Mouse (Mus musculus): ENCODE results near the gene Dcaf10. TPM values are rescaled to one million over a fixed set of nuclear protein-coding genes. Genes with fewer than 3 reads are reported as not detected.
"Not testable (repeated sequence)": the region's sequence is repeated elsewhere in the genome, so short reads cannot be mapped to it uniquely, and the experiment has no call there.

Gene Dcaf10
- 16.2 and 16.3 TPM in 2 replicates for total RNA-seq (2015)
- total RNA-seq (2017): 10.2 and 12.3 TPM in 2 replicates

DNA sequence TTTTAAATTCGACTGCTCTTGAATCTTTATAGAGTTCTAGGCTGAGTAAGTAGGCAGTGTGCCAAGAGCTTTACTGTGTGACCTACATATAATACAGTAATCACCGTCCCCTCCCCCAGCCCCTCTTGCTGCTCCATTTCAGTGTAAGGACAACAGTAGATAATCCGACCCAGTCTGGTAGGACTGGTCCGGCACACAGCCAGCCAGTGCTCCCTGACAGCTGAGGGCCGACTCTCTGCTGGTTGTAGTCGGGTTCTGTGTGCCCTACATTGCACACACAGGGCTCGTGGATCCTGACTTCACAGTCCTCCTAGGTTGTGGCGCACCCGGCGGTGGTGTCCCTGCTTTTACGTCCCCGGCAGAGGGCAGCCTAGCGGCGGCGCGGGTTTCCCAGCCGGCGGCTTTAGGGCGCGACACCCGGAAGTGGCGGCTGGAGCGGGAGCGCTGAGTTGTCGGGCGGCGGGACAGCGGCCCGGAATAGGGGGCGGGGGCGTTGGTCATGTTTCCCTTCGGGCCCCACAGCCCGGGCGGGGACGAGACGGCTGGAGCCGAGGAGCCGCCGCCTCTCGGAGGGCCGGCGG lies at the start of gene Dcaf10:
TSS of gene Dcaf10 (plus strand) at position 433 of the 581 bp plus-strand sequence.
- peak; percentile 96 for ATAC-seq (replicated peaks; ENCODE audit: poor library complexity)

DNA sequence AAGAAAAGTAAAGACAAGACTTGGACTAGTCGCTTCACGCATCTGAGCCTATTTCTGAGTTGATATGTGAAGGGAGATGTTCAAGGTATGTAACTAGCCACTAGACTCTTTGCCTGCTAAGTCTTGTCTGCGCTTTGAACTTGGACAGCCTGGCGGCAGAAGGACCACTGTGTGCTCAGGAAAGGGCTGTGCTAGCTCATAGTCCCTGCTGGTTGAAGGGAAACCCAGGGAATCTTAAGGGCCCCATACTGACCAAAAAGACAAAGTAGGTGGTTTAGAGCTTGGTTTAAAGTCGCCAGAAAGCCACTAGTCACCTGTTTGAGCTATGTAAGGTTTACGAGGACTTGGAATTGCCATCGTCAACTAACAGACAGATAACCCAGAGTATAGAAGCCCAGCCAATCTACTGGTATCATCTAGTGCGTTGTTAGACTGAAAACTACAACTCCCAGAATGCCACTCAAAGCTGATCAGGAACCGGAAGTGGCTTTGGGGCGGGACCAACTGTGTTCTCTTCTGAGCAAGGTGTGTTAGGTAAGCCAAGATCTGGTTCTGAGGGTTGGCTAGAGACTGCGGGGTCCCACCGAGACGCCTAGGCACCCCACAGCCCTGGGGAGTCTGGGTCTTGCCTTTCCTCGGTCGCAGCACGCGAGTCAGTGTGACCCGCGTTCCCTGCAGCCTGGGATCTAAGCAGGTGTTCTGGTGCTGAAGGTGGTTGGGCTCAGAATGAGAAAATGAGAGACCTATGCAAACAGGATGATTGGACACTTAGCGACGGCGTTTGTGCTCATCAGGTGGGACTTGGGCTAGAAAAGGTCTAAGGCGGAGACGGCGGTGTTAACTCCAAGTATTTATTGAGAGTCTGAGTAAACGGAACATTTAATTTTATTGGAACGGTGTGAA lies 45.0 kb upstream of the Dcaf10 start, which contains the start of gene Trmt10b:
TSS of gene Trmt10b (plus strand) at position 466 of the 903 bp plus-strand sequence.
- ATAC-seq (replicated peaks; ENCODE audit: poor library complexity): peak; percentile 100

DNA sequence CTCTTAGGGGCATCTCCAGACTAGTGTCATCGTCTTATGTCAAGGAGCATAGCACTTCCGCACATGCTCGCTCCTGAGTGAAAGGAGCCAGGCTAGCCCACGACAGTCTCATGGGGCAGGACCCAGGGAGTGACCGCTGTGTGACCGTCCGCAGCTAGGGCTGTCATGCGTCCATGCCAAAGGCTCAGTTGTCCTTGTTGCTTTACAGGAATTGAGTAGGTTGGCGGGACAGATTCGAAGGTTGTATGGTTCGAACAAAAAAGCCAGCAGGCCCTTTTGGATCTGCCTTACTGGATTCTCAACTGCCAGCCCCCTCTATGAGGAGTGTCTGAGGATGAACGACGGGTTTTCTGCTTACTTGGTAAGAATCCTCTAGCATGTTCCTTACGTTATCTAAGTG lies 36.4 kb upstream of the Dcaf10 start:
- ATAC-seq (replicated peaks; ENCODE audit: poor library complexity): no peak

DNA sequence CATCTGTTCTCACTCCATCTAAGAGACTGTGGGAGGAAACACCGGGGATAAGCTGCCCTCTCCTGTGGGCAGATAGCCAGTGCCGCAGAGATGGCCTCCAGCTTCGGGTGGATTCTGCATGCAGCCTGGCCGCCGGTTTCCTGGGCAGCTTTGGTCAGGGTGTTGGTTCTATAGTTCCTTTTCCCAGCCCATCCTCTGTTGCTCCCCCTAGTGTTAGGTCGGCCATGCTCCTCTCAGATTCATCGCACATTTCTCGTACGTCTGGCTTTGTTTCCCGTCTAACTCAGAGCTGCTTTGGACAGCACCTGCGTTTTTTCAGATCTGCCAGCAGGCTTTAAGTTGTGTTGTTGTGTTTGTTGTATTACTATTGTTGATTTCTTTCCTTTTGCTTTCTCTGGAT lies 33.9 kb upstream of the Dcaf10 start:
- ATAC-seq (replicated peaks; ENCODE audit: poor library complexity): peak; percentile 83

DNA sequence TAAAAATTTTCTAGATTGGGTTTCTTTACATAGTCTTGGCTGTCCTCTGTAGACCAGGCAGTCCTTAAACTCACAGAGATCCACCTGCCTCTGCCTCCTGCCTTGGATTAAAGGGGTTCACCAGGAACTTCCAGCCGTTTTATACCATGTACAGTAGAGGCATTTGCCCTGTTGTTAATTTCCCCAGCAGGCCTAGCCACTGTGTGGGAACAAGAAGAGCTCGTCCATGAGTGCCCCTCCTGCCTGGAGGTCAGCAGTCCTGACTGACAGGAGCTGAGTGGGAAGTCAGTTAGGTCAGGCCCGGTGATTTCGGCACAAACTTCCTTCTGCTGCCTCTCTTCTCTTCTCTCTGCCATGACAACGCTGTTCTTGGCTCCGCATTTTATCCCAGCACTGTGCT lies 33.3 kb upstream of the Dcaf10 start:
- ATAC-seq (replicated peaks; ENCODE audit: poor library complexity): no peak

DNA sequence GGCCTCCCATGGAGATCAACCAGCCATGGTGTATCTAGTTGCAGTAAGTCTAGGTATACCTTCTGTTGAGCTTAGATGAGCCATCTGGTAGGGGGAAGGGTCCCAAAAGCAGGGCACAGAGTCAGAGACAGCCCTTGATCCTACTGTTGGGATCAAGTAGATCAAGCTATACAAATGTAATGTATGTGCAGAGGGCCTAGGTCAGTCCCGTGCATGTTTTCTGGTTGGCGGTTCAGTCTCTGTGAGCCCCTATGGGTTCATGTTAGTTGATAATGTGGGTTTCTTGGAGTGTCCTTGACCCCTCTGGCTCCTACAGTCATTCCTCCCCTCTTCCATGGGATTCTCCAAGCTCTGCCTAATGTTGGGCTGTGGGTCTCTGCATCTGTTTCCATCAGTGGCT lies 30.8 kb upstream of the Dcaf10 start:
- no peak for ATAC-seq (replicated peaks; ENCODE audit: poor library complexity)

DNA sequence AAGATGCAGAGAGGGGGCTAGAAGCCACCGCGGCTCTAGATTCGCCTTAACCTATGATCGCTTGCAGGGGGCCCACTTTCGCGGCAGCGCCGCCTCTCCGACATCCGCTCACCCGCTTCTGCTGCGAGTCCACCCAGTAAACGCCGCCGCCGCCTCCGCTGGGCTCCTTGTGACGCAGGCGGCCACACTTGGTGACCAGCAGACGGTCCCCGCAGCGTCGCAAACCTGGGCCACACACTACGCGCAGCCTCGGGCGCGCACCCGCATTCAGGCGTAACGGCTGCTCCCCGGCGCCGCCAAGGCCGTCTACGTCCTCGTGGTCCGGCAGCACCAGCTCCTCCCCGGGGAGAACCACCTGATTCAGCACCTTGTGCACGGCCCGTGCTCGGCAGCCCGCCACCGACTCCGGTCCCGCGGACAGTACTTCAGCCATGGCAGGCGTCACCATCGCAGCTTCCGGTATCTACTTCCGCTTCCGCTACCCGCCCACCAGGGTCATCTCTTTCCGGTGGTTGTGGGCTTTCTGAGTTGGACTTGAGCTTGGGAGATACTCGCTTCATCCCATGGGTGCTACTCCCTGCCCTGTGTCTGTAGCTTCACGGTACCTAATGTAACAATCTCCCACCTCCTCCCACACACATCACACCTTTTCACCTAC lies 21.6 kb upstream of the Dcaf10 start:
- ATAC-seq (replicated peaks; ENCODE audit: poor library complexity): peak; percentile 93

DNA sequence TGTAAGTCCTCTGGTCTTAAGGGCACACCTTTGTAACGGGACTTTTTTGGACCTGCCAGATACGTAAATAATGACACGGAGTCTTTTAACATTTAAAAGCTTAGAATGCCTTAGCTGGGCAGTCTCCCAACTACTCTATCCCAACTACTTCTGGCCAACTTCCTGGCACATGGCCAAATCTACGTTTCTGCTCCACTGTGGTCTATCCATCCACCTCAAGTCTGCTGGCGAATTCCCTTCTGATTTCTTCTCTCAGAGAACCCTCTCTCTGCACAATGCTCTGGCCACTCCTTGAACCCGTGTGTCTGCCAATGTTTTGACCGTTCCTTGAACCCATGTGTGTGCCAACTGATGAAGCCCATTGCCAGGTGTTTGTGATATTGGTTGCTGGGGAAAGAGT lies 10.8 kb upstream of the Dcaf10 start:
- no peak for ATAC-seq (replicated peaks; ENCODE audit: poor library complexity)

DNA sequence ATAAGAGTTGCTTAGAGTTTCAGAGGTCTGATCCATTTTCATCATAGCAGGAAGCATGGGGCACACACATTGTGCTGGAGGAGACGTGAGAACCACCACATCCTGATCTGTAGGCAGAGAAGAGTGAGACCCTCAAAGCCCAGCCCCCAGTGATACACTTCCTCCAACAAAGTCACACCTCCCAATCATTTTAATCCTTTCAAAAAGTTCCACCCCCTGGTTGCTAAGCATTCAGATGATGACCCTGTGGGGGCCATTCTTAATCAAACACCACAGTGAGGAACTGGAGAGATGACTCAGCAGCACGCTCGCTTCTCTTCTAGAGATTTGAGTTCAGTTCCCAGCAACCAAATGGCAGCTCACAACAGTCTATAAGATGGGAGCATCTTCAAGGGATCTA lies 9.4 kb upstream of the Dcaf10 start:
- ATAC-seq (replicated peaks; ENCODE audit: poor library complexity): no peak

DNA sequence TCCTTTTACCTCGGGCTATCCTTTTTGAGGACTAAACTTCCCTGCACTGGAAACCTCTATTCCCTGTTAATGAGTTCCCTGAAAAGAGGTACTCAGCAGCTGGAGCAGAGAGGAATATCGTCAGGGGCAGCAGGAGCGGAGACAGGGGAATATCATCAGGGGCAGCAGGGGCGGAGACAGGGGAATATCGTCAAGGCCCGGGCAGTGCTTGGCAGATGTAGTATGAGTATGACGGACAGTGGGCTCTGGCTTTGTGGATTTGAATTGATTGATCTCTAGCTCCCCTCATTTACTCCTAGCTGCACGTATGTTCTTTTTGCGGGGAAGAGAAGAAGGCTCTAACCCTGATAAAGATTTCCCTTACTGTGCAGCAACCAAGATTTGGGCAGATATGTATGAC lies 675 bp upstream of the Dcaf10 start:
- no peak for ATAC-seq (replicated peaks; ENCODE audit: poor library complexity)

DNA sequence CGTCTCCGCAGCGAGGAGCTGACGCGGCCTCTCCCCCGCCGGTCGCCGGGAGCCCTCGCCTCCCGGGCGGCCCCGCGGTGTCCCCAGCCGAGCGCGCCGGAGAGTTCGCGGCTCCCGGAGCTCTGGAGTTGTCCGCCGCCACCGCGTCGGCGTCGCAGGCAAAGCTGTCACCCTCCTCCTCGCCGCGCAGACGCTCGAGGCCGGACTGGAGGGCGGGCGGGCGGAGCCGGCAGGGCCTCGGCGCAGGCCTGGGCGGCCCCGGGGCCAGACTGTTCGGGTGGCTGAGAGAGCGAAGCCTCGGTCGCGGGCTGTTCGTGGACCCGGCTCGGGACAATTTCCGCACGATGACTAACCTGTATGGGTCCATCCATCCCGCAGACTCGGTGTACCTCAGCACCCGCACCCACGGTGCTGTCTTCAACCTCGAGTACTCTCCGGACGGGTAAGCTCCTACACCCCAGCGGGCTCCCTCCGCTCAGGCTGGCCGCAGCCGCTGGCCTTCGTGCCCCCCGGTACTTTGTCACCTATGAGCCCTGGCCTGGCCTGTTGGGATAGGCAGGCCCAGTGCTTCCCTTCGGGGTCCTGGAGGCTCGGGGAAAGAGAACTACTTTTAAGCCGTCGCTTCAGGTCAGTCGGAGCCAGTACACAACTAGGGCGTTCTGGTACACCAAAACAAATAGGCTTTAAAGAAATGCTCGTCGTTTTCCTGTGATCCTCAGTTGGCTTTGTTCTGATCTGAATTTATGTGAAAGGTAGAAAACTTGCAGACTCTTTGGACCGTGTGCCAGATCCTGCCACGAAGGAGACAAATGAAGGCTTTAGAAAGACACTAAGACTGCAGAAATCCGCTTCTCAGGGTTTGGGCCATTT lies 620 bp downstream of the Dcaf10 start, which contains the start of gene Exosc3:
TSS of gene Exosc3 (minus strand) at position 447 of the 870 bp plus-strand sequence.
- peak; percentile 35 for ATAC-seq (replicated peaks; ENCODE audit: poor library complexity)

DNA sequence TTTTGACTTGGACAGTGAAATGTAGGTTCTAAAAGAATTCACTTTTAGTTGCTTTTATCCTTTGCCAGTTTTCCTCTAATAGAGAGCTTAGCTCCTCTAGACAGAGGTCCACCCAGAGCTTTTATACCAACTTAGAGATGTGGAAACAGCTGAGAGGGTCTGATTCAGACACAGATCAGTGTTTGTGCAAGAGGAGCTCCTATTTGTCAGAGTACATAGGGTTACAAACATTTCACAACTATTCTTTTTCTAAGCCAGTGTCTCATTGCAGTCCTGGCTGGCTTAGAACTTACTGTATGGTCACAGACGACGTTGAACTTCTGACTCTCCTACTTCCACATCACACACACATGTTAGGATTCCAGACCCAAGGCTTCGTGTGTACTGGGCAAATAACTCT lies 14.8 kb downstream of the Dcaf10 start:
- no peak for ATAC-seq (replicated peaks; ENCODE audit: poor library complexity)

DNA sequence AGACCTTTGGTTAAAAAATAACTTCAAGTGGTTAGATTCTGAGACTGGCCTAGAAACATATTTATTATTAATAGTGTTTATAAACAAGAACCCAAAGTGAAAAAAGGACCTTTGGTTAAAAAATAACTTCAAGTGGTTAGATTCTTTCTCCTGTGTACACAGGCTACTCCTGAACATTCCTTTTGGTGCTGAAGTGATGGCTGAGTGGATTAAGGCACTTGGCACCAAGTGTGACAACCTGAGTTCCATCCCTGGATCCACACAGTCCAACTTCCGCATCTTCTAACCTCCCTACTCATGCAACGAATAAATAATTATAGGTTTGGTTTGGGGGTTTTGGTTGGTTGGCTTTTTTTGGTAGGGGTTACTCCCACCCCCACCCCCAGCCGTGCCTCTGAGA lies 29.4 kb downstream of the Dcaf10 start:
- no peak for ATAC-seq (replicated peaks; ENCODE audit: poor library complexity)

DNA sequence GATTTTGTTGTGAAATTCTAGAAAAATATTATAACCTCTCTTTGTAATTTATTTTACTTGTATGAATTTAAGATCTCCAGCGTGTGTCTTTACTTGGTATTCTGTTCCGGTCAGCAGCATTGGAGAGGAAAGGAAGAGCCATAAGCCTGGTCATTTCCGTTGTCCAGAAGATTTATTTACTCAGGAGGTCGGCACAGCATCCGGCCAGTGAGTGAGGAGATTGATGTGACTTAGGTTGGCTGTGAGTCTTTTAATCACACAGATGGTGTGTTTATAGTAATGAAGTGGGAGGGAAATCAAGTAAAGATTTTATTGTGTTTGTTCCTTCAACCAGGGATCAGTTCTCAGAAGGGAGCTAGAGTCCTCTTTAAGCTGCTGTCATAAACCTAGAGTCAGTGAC lies 33.0 kb downstream of the Dcaf10 start:
- no peak for ATAC-seq (replicated peaks; ENCODE audit: poor library complexity)

DNA sequence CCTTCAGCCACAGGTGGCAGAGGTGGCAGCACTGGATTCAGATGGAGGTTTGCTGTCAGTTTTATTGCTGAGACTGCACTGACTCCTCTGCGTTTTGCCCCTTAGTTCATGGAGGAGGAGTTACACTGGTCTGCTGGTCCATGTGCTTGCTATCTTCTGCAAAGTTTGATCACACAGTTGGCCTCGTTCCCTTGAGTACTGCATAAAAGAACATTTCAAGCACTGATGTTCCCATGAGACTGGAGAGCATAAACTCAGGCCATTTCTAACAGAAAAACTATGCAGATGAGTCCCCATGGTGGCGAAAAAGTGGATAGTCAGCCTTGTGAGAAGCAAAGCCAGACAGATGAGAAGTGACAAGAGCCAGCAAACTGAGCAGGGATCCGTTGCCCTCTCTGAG lies 34.7 kb downstream of the Dcaf10 start:
- no peak for ATAC-seq (replicated peaks; ENCODE audit: poor library complexity)

DNA sequence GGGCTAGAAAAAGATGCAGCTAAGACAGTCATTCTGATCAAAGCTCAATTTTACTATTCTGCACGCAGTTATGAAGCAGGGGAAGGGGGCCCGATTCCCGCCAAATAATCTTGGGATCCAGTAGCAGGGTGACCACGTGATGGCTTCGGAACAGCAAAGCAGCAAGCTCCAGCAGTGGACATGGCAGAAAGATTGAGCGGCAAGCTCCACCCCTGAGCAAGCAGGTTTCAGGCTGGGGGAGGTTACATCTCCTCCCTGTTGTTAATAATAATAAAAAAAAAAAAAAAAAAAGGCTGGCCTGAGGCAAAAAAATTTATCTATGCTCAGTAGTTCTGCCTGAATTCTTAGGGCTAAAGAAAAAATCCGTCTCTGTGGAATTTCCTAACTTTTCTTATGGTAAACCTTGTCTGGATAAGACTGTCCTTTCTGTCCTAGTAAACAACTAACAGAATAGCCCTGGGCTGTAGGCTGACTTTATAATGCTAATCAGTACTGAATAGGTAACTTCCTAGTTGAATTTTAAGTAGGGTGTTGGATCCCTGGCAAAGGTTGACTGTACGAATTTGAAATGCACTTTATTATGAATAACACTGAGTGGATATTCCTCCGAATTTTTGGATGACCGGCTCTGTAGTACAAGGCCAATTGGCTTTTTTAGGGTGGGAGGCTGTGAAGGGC lies 39.1 kb downstream of the Dcaf10 start:
- ATAC-seq (replicated peaks; ENCODE audit: poor library complexity): not testable (repeated sequence)

DNA sequence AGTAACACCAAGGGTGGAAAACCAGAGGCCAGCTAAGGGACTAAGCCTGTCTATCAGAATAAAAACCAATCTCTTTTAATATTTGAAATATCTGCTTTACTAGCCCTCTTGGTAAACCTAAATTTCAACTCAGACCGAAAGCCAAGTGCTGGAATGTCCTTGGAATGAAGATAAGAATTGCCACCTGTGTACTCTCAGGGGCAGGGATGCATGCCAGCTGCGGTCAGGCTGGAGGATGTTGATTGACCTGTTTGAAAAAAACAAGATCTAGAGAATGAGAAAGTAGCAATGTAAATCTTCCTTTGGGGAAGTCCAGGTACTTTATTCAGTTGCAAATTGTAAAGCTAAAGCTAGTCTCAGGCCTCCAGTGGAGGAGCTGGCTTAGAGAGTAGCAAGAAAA lies 40.2 kb downstream of the Dcaf10 start:
- ATAC-seq (replicated peaks; ENCODE audit: poor library complexity): not testable (repeated sequence)

DNA sequence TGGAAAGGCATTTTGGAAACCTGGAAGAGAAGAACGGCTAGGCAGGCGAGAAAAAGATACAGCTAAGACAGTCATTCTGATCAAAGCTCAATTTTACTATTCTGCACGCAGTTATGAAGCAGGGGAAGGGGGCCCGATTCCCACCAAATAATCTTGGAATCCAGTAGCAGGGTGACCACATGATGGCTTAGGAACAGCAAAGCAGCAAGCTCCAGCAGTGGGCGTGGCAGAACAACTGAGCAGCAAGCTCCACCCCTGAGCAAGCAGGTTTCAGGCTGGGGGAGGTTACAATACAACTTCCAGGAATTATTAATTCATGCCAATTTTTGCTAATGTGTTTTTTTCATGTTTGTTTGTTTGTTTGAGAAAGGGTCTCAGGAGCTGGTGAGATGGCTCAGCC lies 45.4 kb downstream of the Dcaf10 start:
- ATAC-seq (replicated peaks; ENCODE audit: poor library complexity): not testable (repeated sequence)

DNA sequence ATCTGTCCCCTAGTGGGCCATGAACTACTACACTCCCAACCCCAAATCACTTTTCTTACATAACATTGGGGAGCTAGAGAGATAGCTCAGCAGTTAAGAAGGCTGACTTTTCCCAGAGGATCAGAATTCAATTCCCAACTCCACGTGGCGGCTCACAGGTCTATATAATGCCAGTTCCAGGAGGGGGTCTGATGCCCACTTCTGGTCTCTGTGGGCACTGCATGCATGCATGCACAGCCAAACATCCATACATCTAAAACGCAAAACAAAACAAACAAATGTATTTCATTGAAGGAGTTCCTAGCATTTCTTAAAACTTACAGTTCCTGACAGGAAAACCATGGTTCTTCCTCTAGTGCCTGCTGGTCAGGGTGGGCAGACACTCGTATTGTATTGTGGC lies 50.2 kb downstream of the Dcaf10 start:
- ATAC-seq (replicated peaks; ENCODE audit: poor library complexity): no peak

DNA sequence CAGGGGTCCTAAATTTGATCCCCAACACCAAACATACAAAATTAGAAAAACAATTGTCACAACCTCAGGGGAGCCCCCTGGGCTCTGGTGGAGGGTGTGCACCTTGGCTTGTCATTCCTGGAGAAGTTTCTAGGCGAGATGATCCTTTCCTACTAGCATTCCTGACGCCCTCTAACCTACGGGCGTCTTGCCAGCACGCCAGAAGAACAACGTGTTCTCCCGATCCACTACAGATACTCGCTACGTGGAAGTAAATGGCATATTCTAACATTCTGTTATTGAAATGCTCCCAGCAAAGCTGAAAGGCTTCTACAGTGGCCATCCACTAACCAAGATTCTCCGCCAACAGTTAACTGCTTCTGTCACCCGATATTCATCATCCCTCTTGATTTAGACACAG lies 50.7 kb downstream of the Dcaf10 start:
- ATAC-seq (replicated peaks; ENCODE audit: poor library complexity): no peak
